Mouse (Mus musculus) heart, postnatal 0 days (tissue): Measurements from ENCODE around the gene Gm13088. TPM values are rescaled to one million over a fixed set of nuclear protein-coding genes. Genes with fewer than 3 reads are reported as not detected.
"Not testable (repeated sequence)": the region's sequence is repeated elsewhere in the genome, so short reads cannot be mapped to it uniquely, and the experiment has no call there.

Experiments
- ATAC-seq: fragments of 200-750 bp; cut with Nextera tagmentation; 2 replicates; pipeline ENCODE4 v1.8.0; 2017; ENCODE audit warnings: low read depth, moderate number of reproducible peaks, moderate library complexity; ENCODE audit not compliant: insufficient read depth
- DNase-seq: peaks from one replicate; pipeline ENCODE4 v3.0.0-alpha.2; 2016; ENCODE audit warnings: low spot score
- H3K27ac ChIP-seq: fragments of 300-500 bp; sonication (generic); 2 replicates; pipeline ENCODE4 v1.5.1; 2014; ENCODE audit warnings: low read depth, mild to moderate bottlenecking
- H3K27me3 ChIP-seq: fragments of 300-500 bp; sonication (generic); 2 replicates; pipeline ENCODE4 v1.6.1; 2014; ENCODE audit warnings: low read length, mixed read lengths; ENCODE audit not compliant: control insufficient read depth, insufficient read depth
- H3K36me3 ChIP-seq: fragments of 300-500 bp; sonication (generic); replicated peaks from 2 replicates; pipeline ENCODE4 v1.6.1; 2014; ENCODE audit warnings: low read length, mixed read lengths; ENCODE audit not compliant: control insufficient read depth, insufficient read depth
- H3K4me1 ChIP-seq: fragments of 300-500 bp; sonication (generic); 2 replicates; pipeline ENCODE4 v1.6.1; 2014; ENCODE audit warnings: antibody characterized with exemption; ENCODE audit not compliant: control insufficient read depth, insufficient read depth
- H3K4me2 ChIP-seq: fragments of 300-500 bp; sonication (generic); 2 replicates; pipeline ENCODE4 v1.6.1; 2014; ENCODE audit warnings: low read depth, mild to moderate bottlenecking, low read length, moderate library complexity
- H3K4me3 ChIP-seq: fragments of 300-500 bp; sonication (generic); 2 replicates; pipeline ENCODE4 v1.5.1; 2014; ENCODE audit warnings: low read depth, low read length
- H3K9ac ChIP-seq: fragments of 300-500 bp; sonication (generic); replicated peaks from 2 replicates; pipeline ENCODE4 v1.6.1; 2014; ENCODE audit warnings: low read depth, low read length, mixed read lengths
- H3K9me3 ChIP-seq: fragments of 300-500 bp; sonication (generic); replicated peaks from 2 replicates; pipeline ENCODE4 v1.6.1; 2016; ENCODE audit warnings: low read length; ENCODE audit not compliant: control insufficient read depth
- CTCF ChIP-seq: IDR thresholded peaks from 2 replicates; pipeline ENCODE4 v1.5.1; 2016; ENCODE audit warnings: antibody characterized with exemption, control low read depth, low read depth
- EP300 ChIP-seq: IDR thresholded peaks from 2 replicates; pipeline ENCODE4 v1.6.1; 2016; ENCODE audit warnings: antibody characterized with exemption, low read depth
- WGBS: fragments of 180-500 bp; shearing (Covaris S2); extraction: QIAGEN DNeasy Blood & Tissue Kit; methylation state at CpG from one replicate; pipeline ENCODE4 v1.1.7; 2014; 5-methylcytosine and 5-hydroxymethylcytosine counted together
- polyA plus RNA-seq: library from polyadenylated mRNA; unstranded; fragments of >200 nt; fragmentation: Nextera tagmentation; extraction: Ambion mirVana; gene quantifications from 2 replicates; pipeline ENCODE4 v1.2.1, GENCODE M21; 2015
- total RNA-seq: library from RNA; depleted of rRNA; stranded (reverse); fragments of >200 nt; gene quantifications from 2 replicates; pipeline ENCODE4 v1.2.3, GENCODE M21; 2014; ENCODE audit warnings: low replicate concordance; rRNA removed

Gm13088 gene
- total RNA-seq (not detected in 2 replicates), polyA plus RNA-seq (not detected in 2 replicates)

GRCm38 (mm10) chr4:143657146-143657545 lies at the start of gene Gm13088:
Gene Gm13088 (minus strand): TSS chr4:143657246.
- not testable (repeated sequence) for H3K27ac ChIP-seq, ATAC-seq, H3K9me3 ChIP-seq, DNase-seq, H3K4me2 ChIP-seq, H3K36me3 ChIP-seq, H3K4me3 ChIP-seq, H3K27me3 ChIP-seq, H3K4me1 ChIP-seq, H3K9ac ChIP-seq

- Histone ChIP-seq H3K4me3 (no peak within 1 kb of the TSS), H3K36me3 (no peaks in the 10 kb centered on the region), H3K9ac (no peak within 1 kb of the TSS), H3K27ac (no peak within 1 kb of the TSS), H3K27me3 (no peaks in the 10 kb centered on the region), H3K4me1 (no peaks in the 10 kb centered on the region), H3K9me3 (peaks cover 20% of the 10 kb centered on the region; the same call in 1 of the 2 replicates), H3K4me2 (no peak within 1 kb of the TSS)
- DNase-seq (no peak), ATAC-seq (no peak)
- TF ChIP-seq CTCF = no peak
- TF ChIP-seq EP300 = no peak
- 72% methylated on average over 2 of the region's 2 CpGs for WGBS
These were observed 45.6 kb upstream of the Gm13088 start, which contains the start of gene Gm13089 for GRCm38 (mm10) chr4:143702611-143703010. Gene Gm13089 (minus strand): TSS chr4:143702711.

GRCm38 (mm10) chr4:143618101-143618500 lies 38.9 kb downstream of the Gm13088 start:
- H3K36me3 ChIP-seq, H3K9ac ChIP-seq, ATAC-seq, H3K4me3 ChIP-seq, DNase-seq, H3K9me3 ChIP-seq, H3K4me1 ChIP-seq, H3K27ac ChIP-seq, H3K27me3 ChIP-seq, H3K4me2 ChIP-seq: not testable (repeated sequence)
- 63% methylated on average over 4 of the region's 4 CpGs for WGBS

GRCm38 (mm10) chr4:143614703-143615102 lies 42.3 kb downstream of the Gm13088 start, which contains the start of gene Gm13083:
Gene Gm13083 (plus strand): TSS chr4:143615003.
- not testable (repeated sequence) for H3K36me3 ChIP-seq, H3K9me3 ChIP-seq, DNase-seq, H3K27me3 ChIP-seq, H3K27ac ChIP-seq, H3K9ac ChIP-seq, ATAC-seq, H3K4me1 ChIP-seq, H3K4me2 ChIP-seq, H3K4me3 ChIP-seq

GRCm38 (mm10) chr4:143611927-143612326 lies 45.1 kb downstream of the Gm13088 start:
- H3K9me3 ChIP-seq, H3K4me1 ChIP-seq, H3K36me3 ChIP-seq, ATAC-seq, H3K4me3 ChIP-seq, H3K4me2 ChIP-seq, H3K27me3 ChIP-seq, H3K9ac ChIP-seq, H3K27ac ChIP-seq, DNase-seq: not testable (repeated sequence)
- 78% methylated on average over 9 of the region's 9 CpGs for WGBS

Other genes with a start within 250 kb of the Gm13088 start
- 21.5 and 24.7 TPM in 2 replicates for gene Pramef8, start 244.8 kb downstream of the Gm13088 start, total RNA-seq
- gene Pramef8, start 244.8 kb downstream of the Gm13088 start, polyA plus RNA-seq = 8.3 and 9.2 TPM in 2 replicates
- not detected in 2 replicates for gene Oog4, start 206.9 kb downstream of the Gm13088 start, total RNA-seq
- gene Oog4, start 206.9 kb downstream of the Gm13088 start, polyA plus RNA-seq = not detected in 2 replicates
- not detected in 2 replicates for gene Gm13043, start 145.9 kb downstream of the Gm13088 start, total RNA-seq
- not detected in 2 replicates for gene Gm13043, start 145.9 kb downstream of the Gm13088 start, polyA plus RNA-seq
- not detected in 2 replicates for gene Gm13040, start 121.3 kb downstream of the Gm13088 start, total RNA-seq
- not detected in 2 replicates for gene Gm13040, start 121.3 kb downstream of the Gm13088 start, polyA plus RNA-seq
- not detected in 2 replicates for gene BC080695, start 105.5 kb downstream of the Gm13088 start, total RNA-seq
- not detected in 2 replicates for gene BC080695, start 105.5 kb downstream of the Gm13088 start, polyA plus RNA-seq
- gene Gm13057, start 105.5 kb downstream of the Gm13088 start, total RNA-seq = not detected in 2 replicates
- gene Gm13057, start 105.5 kb downstream of the Gm13088 start, polyA plus RNA-seq = not detected in 2 replicates
- not detected in 2 replicates for gene Gm13083, start 42.2 kb downstream of the Gm13088 start, total RNA-seq
- gene Gm13083, start 42.2 kb downstream of the Gm13088 start, polyA plus RNA-seq = not detected in 2 replicates
- gene Gm13089, start 45.5 kb upstream of the Gm13088 start, total RNA-seq = not detected in 2 replicates
- gene Gm13089, start 45.5 kb upstream of the Gm13088 start, polyA plus RNA-seq = not detected in 2 replicates
- gene Gm13078, start 62.2 kb upstream of the Gm13088 start, total RNA-seq = not detected in 2 replicates
- gene Gm13078, start 62.2 kb upstream of the Gm13088 start, polyA plus RNA-seq = not detected in 2 replicates
- gene Gm13023, start 132.1 kb upstream of the Gm13088 start, total RNA-seq = not detected in 2 replicates
- gene Gm13023, start 132.1 kb upstream of the Gm13088 start, polyA plus RNA-seq = not detected in 2 replicates
- not detected in 2 replicates for gene Gm13084, start 158.8 kb upstream of the Gm13088 start, total RNA-seq
- gene Gm13084, start 158.8 kb upstream of the Gm13088 start, polyA plus RNA-seq = not detected in 2 replicates
- not detected in 2 replicates for gene Gm13103, start 189.3 kb upstream of the Gm13088 start, total RNA-seq
- not detected in 2 replicates for gene Gm13103, start 189.3 kb upstream of the Gm13088 start, polyA plus RNA-seq
- gene Pramef6, start 243.1 kb upstream of the Gm13088 start, total RNA-seq = not detected in 2 replicates
- gene Pramef6, start 243.1 kb upstream of the Gm13088 start, polyA plus RNA-seq = not detected in 2 replicates